Mouse (Mus musculus) embryonic facial prominence, embryonic 11.5 days (tissue): ENCODE measurements around the gene Atg14. TPM values are rescaled to one million over a fixed set of nuclear protein-coding genes. Genes with fewer than 3 reads are reported as not detected.
"Not testable (repeated sequence)": the region's sequence is repeated elsewhere in the genome, so short reads cannot be mapped to it uniquely, and the experiment has no call there.

Source experiments
- ATAC-seq: fragments of 200-750 bp; cut with Nextera tagmentation; replicated peaks from 2 replicates; pipeline ENCODE4 v1.8.0; 2017; ENCODE audit warnings: low read depth; ENCODE audit not compliant: insufficient number of reproducible peaks, low FRiP score, low TSS enrichment
- DNase-seq: peaks from one replicate; pipeline ENCODE4 v3.0.0-alpha.2; 2015; ENCODE audit warnings: low spot score
- H3K27ac ChIP-seq: fragments of 300-500 bp; sonication (generic); replicated peaks from 2 replicates; pipeline ENCODE4 v1.5.1; 2014; ENCODE audit warnings: mild to moderate bottlenecking, low read depth, low read length, control low read depth
- H3K27me3 ChIP-seq: fragments of 300-500 bp; sonication (generic); 2 replicates; pipeline ENCODE4 v1.6.1; 2014; ENCODE audit warnings: mild to moderate bottlenecking, low read length, moderate library complexity, mixed read lengths; ENCODE audit not compliant: control insufficient read depth, insufficient read depth
- H3K36me3 ChIP-seq: fragments of 300-500 bp; sonication (generic); replicated peaks from 2 replicates; pipeline ENCODE4 v1.6.1; 2014; ENCODE audit warnings: low read depth, mild to moderate bottlenecking, low read length, moderate library complexity, mixed read lengths; ENCODE audit not compliant: control insufficient read depth, insufficient read depth
- H3K4me1 ChIP-seq: fragments of 300-500 bp; sonication (generic); 2 replicates; pipeline ENCODE4 v1.6.1; 2014; ENCODE audit warnings: low read length, mixed read lengths; ENCODE audit not compliant: control insufficient read depth, insufficient read depth
- H3K4me2 ChIP-seq: fragments of 300-500 bp; sonication (generic); 2 replicates; pipeline ENCODE4 v1.6.1; 2014; ENCODE audit warnings: low read depth, mild to moderate bottlenecking, control low read depth, low read length, moderate library complexity
- H3K4me3 ChIP-seq: fragments of 300-500 bp; sonication (generic); 2 replicates; pipeline ENCODE4 v1.5.1; 2014; ENCODE audit warnings: low read depth, low read length, control low read depth
- H3K9ac ChIP-seq: fragments of 300-500 bp; sonication (generic); replicated peaks from 2 replicates; pipeline ENCODE4 v1.6.1; 2014; ENCODE audit warnings: mild to moderate bottlenecking, control low read depth, low read length
- H3K9me3 ChIP-seq: fragments of 300-500 bp; sonication (generic); replicated peaks from 2 replicates; pipeline ENCODE4 v1.6.1; 2016; ENCODE audit warnings: mild to moderate bottlenecking, low read length, inconsistent platforms, mixed read lengths; ENCODE audit not compliant: control insufficient read depth
- WGBS: fragments of 180-500 bp; shearing (Covaris S2); extraction: QIAGEN DNeasy Blood & Tissue Kit; methylation state at CpG from one replicate; pipeline ENCODE4 v1.1.7; 2014; 5-methylcytosine and 5-hydroxymethylcytosine counted together
- polyA plus RNA-seq: library from polyadenylated mRNA; unstranded; fragments of >200 nt; fragmentation: Nextera tagmentation; extraction: Ambion mirVana; gene quantifications from 2 replicates; pipeline ENCODE4 v1.2.1, GENCODE M21; 2014

Atg14 gene
- polyA plus RNA-seq, 1 experiment from 2014 or later, result 18.9 TPM

DNA sequence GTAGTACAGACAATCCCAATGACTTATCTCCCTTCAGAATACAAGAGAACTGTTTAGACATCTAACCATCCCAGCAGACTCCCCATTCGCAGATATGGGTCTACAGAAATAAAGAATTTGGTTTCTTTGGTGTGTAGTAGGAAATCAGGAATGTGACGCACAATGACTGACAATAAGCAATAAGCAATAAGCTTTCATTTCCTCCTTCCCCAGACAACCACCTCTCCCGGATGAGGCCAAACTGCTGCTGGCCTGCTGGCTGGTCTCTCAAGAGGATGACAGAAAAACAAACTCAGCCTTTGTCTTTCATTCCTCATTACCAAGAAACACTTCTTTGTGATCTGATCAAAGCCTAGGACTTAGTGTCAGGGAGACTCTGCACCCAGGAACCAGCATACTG is 28.2 kb downstream of the Atg14 start:
- WGBS, result 99% methylated on average over 3 of the region's 3 CpGs
- H3K9ac ChIP-seq, result no peak overlapping the region
- no peak for DNase-seq
- H3K9me3 ChIP-seq, result no peaks in the 10 kb centered on the region
- H3K36me3 ChIP-seq, result peaks cover 6% of the 10 kb centered on the region
- ATAC-seq, result no peak
- H3K4me2 ChIP-seq, result no peak overlapping the region
- no peaks in the 10 kb centered on the region for H3K27me3 ChIP-seq
- no peak overlapping the region for H3K4me3 ChIP-seq
- H3K4me1 ChIP-seq, result no peaks in the 10 kb centered on the region
- no peak overlapping the region for H3K27ac ChIP-seq

DNA sequence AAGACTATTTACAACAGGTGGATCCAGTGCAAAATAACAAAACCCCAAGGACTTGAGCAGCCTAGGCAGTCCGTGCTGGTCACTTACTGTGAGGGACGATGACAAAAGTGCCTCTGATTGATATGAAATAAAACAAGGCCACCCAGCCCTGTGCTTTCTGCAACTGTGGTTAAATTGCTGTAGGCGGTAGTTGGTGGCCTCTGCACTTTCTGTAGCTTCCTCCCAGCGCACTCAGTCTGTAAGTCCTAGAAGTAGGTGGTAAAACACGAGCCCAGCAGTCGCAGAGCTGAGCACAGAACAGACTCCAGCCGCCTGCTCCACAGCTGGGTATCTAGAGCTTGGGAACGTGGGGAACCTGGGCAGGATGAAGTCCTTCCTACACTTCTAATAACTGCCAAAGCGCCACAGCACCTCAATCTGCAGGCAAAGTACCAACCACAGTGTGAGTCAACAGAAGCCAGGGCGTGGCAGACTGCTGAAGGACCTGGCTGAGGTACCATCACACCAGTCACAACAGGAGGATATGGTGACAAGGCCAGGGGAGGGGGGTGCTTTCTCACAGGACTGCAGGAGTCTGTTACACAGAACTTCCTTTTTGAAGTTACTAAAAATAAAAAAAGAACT is 29.0 kb downstream of the Atg14 start:
- Histone ChIP-seq H3K36me3 (peaks cover 6% of the 10 kb centered on the region), H3K27me3 (no peaks in the 10 kb centered on the region), H3K4me3 (no peak overlapping the region), H3K27ac (no peak overlapping the region), H3K4me1 (no peaks in the 10 kb centered on the region), H3K9me3 (no peaks in the 10 kb centered on the region), H3K4me2 (no peak overlapping the region), H3K9ac (no peak overlapping the region)
- no peak for ATAC-seq
- DNase-seq, result no peak
- WGBS, result 92% methylated on average over 10 of the region's 10 CpGs

DNA sequence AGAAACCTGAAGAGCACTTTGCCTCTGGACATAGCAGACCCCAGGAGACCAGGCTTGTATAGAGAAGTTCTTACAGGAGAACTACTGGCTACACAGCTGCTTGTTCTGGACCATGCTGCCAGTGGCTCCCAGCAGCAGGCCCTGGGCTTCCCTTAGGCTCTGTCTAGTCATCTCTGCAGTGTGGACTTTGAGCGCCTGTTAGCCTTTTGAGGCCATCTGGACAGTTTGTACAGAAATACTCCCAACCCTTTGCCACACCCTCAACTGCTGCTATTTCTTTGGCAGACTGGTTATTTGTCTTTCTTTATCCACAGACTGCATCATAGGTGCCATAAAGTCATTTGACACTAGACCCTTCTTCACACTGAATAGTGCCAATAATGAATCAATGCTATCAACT is 35.4 kb downstream of the Atg14 start:
- WGBS, result 88% methylated on average over 1 of the region's 1 CpGs
- Histone ChIP-seq H3K27ac (no peak overlapping the region), H3K27me3 (no peaks in the 10 kb centered on the region), H3K4me3 (no peak overlapping the region), H3K4me2 (no peak overlapping the region), H3K36me3 (no peaks in the 10 kb centered on the region; the same call in none of the 2 replicates), H3K4me1 (no peaks in the 10 kb centered on the region), H3K9me3 (no peaks in the 10 kb centered on the region), H3K9ac (no peak overlapping the region)
- ATAC-seq, result no peak
- no peak for DNase-seq

DNA sequence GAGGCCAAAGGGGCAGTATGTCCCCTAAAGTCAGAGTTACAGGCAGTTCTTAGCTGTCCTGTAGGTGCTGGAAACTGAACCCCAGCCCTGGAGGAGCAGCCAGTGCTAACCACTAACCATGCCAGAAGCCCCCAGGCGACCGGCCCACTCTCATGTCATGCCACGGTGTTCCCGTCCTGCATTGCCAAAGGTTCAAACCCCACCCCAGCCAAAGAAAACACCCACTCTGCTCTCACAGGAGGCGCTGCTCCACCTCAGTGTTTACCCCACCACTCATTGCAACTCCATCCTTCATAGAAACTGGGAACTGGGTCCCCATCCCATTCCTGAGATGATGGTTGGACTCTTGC is 36.3 kb downstream of the Atg14 start:
- H3K4me3 ChIP-seq, result no peak overlapping the region
- H3K36me3 ChIP-seq, result no peaks in the 10 kb centered on the region
- no peak overlapping the region for H3K4me2 ChIP-seq
- no peak for DNase-seq
- 85% methylated on average over 5 of the region's 5 CpGs for WGBS
- H3K4me1 ChIP-seq, result no peaks in the 10 kb centered on the region
- H3K27ac ChIP-seq, result 0 out of 2 replicates have a peak overlapping the region, but pooled peaks have one; percentile 13
- H3K9me3 ChIP-seq, result no peaks in the 10 kb centered on the region
- H3K27me3 ChIP-seq, result no peaks in the 10 kb centered on the region
- no peak overlapping the region for H3K9ac ChIP-seq
- 0 out of 2 replicates have a peak, but pooled peaks have one; percentile 36 for ATAC-seq

DNA sequence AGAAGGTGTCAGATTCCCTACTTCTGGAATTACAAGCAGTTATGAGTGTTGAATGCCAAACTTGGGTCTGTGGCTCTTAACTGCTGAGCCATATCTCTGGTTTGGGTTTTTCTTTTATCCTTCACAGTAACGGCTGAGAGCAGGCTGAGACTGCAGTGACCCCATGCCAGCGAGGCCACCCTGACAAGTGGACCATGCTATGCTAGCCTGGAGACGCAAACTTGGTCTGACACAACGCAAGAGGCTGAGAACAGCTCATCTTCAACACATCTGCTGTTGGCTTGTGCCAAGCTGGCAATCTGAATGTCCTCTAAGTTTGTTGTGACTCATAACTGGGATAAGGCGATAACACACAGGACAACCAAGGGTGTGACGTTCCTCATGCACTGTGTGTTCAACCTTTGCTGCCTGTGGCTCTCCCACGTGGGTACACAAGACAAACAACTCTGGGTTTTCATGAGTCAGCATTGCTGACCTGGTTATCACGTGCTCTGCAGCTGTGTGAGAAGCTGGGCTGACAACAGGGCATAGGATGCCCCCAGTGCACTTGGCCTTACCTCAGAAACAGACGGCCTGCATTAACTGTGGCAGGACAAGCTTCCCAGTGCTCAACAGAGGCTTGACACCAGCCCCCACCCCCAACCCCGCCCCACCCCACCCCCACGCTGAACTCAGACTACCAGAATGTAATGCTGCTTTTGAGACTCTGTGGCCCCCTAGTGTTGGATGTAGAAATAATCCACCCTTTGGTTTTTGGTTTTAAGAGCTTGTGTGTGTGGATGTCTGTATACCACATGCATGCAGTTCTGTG is 36.9 kb downstream of the Atg14 start:
- peak overlapping the region; percentile 41; the same call in 1 of the 2 replicates for H3K27ac ChIP-seq
- H3K9ac ChIP-seq, result no peak overlapping the region
- WGBS, result 36% methylated on average over 11 of the region's 11 CpGs
- H3K4me1 ChIP-seq, result no peaks in the 10 kb centered on the region
- H3K36me3 ChIP-seq, result no peaks in the 10 kb centered on the region
- H3K9me3 ChIP-seq, result no peaks in the 10 kb centered on the region
- peak; percentile 91; the same call in 1 of the 2 replicates for ATAC-seq
- H3K4me3 ChIP-seq, result no peak overlapping the region
- no peak overlapping the region for H3K4me2 ChIP-seq
- peak; percentile 74 for DNase-seq
- H3K27me3 ChIP-seq, result no peaks in the 10 kb centered on the region

DNA sequence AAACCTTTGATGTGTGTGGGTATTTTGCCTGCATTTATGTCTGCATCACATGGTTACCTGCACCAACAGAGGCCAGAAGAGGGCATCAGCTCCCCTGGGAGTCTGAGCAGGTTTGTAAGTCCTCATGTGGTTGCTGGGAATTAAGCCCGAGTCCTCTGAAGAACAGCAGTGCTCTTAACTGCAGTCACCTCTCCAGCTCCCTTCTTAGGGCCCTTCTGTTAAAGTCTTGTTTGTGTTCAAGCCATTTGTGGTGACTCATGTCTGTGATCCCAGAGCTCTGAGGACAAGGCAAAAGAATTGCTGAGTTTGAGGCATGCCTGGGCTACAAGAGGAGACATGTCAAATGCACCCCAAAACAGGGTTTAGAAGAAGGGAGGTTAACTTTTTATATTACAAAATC is 38.0 kb downstream of the Atg14 start:
- ATAC-seq (no peak), DNase-seq (no peak)
- Histone ChIP-seq H3K27ac (no peak overlapping the region), H3K9me3 (no peaks in the 10 kb centered on the region), H3K36me3 (no peaks in the 10 kb centered on the region), H3K4me2 (no peak overlapping the region), H3K4me1 (no peaks in the 10 kb centered on the region), H3K4me3 (no peak overlapping the region), H3K27me3 (no peaks in the 10 kb centered on the region), H3K9ac (no peak overlapping the region)
- WGBS, result 76% methylated on average over 1 of the region's 1 CpGs

DNA sequence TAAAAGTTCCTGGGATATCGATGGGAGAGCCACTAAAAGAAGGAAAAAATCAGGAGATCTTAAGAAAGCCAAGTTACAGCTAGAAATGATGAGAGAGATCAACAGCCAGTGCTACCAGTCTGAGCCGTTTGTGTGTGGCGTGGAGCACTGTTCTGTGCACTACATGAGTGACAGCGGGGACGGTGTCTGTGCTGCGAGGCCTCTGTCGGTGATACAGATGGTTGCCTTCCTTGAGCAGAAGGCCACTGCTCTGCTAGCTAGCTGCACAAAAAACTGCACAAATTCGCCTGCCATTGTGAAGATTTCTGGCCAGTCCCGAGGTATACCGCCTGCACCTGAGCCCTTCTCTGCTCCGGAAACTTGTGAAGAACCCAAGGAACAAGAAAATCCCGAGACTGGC is 40.9 kb downstream of the Atg14 start:
- H3K36me3 ChIP-seq, H3K4me3 ChIP-seq, H3K27ac ChIP-seq, DNase-seq, ATAC-seq, H3K9ac ChIP-seq, H3K4me1 ChIP-seq, H3K9me3 ChIP-seq, H3K27me3 ChIP-seq, H3K4me2 ChIP-seq: not testable (repeated sequence)
- WGBS, result 91% methylated on average over 10 of the region's 12 CpGs

DNA sequence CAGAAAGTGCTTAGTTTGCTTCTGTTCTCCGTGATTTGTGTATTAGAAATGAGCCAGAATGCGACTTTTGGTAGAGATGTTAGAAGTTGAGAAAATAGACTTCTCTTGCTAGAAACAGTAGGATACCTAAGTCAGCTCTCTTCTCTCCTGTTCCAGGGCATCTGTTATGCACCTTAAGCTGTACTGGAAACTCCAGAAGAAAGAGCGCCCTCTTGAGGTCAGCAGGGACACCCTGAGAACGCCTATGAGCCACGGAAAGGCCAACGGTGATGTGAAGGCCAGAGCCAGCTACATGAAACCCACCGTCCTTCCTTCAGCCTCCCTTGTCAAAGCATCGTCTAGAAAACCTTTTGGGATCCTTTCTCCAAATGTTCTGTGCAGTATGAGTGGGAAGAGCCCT is 41.4 kb downstream of the Atg14 start:
- no peaks in the 10 kb centered on the region for H3K9me3 ChIP-seq
- H3K4me3 ChIP-seq, result no peak overlapping the region
- 37% methylated on average over 8 of the region's 8 CpGs for WGBS
- DNase-seq, result peak; percentile 82
- H3K4me1 ChIP-seq, result no peaks in the 10 kb centered on the region
- no peak overlapping the region for H3K9ac ChIP-seq
- ATAC-seq, result no peak
- H3K36me3 ChIP-seq, result no peaks in the 10 kb centered on the region
- H3K27ac ChIP-seq, result no peak overlapping the region
- no peak overlapping the region for H3K4me2 ChIP-seq
- no peaks in the 10 kb centered on the region for H3K27me3 ChIP-seq
